Mouse (Mus musculus): ENCODE data around the gene Naglu. TPM values are rescaled to one million over a fixed set of nuclear protein-coding genes. Genes with fewer than 3 reads are reported as not detected.

Naglu gene
- 1 to 10 TPM; 2.9 to 4.8 (median 4.0) TPM for total RNA-seq (2022)

GRCm38 (mm10) chr11:101069391-101070188 is at the start of gene Naglu:
Naglu (plus strand) TSS chr11:101070012.
- peak; percentile 92 to 96 for DNase-seq (ENCODE audit: low spot score in 2 of 2)

GRCm38 (mm10) chr11:101023371-101023770 is 46.4 kb upstream of the Naglu start:
- no peak for DNase-seq (ENCODE audit: low spot score in 2 of 2)

- DNase-seq (ENCODE audit: low spot score in 2 of 2) = no peak
These were observed 45.8 kb upstream of the Naglu start for GRCm38 (mm10) chr11:101024001-101024400.

- DNase-seq (ENCODE audit: low spot score in 2 of 2) = no peak
These were observed 42.7 kb upstream of the Naglu start for GRCm38 (mm10) chr11:101027121-101027520.

- DNase-seq (ENCODE audit: low spot score in 2 of 2) = no peak
These were observed 40.5 kb upstream of the Naglu start for GRCm38 (mm10) chr11:101029320-101029719.

- DNase-seq (ENCODE audit: low spot score in 2 of 2) = no peak
These were observed 39.5 kb upstream of the Naglu start for GRCm38 (mm10) chr11:101030136-101030807.

GRCm38 (mm10) chr11:101030808-101031156 is 39.0 kb upstream of the Naglu start:
- DNase-seq (ENCODE audit: low spot score in 2 of 2) = no peak

GRCm38 (mm10) chr11:101031470-101031869 is 38.3 kb upstream of the Naglu start:
- no peak for DNase-seq (ENCODE audit: low spot score in 2 of 2)

- DNase-seq (ENCODE audit: low spot score in 2 of 2) = no peak
These were observed 35.8 kb upstream of the Naglu start for GRCm38 (mm10) chr11:101033856-101034500.

- DNase-seq (ENCODE audit: low spot score in 2 of 2) = no peak
These were observed 35.0 kb upstream of the Naglu start for GRCm38 (mm10) chr11:101034614-101035327.

GRCm38 (mm10) chr11:101035328-101035695 is 34.5 kb upstream of the Naglu start:
- no peak for DNase-seq (ENCODE audit: low spot score in 2 of 2)

- no peak for DNase-seq (ENCODE audit: low spot score in 2 of 2)
These were observed 32.0 kb upstream of the Naglu start for GRCm38 (mm10) chr11:101037795-101038194.

- DNase-seq (ENCODE audit: low spot score in 2 of 2) = no peak
These were observed 24.0 kb upstream of the Naglu start for GRCm38 (mm10) chr11:101045826-101046225.

- no peak for DNase-seq (ENCODE audit: low spot score in 2 of 2)
These were observed 23.4 kb upstream of the Naglu start for GRCm38 (mm10) chr11:101046440-101046839.

- no peak for DNase-seq (ENCODE audit: low spot score in 2 of 2)
These were observed 22.3 kb upstream of the Naglu start for GRCm38 (mm10) chr11:101047502-101047901.

GRCm38 (mm10) chr11:101050359-101050758 is 19.5 kb upstream of the Naglu start:
- no peak for DNase-seq (ENCODE audit: low spot score in 2 of 2)

GRCm38 (mm10) chr11:101051051-101051493 is 18.7 kb upstream of the Naglu start:
- DNase-seq (ENCODE audit: low spot score in 2 of 2) = no peak

- no peak for DNase-seq (ENCODE audit: low spot score in 2 of 2)
These were observed 18.2 kb upstream of the Naglu start for GRCm38 (mm10) chr11:101051617-101052016.

GRCm38 (mm10) chr11:101052751-101053473 is 16.9 kb upstream of the Naglu start:
- peak; percentile 71 to 74 for DNase-seq (ENCODE audit: low spot score in 2 of 2)

GRCm38 (mm10) chr11:101053974-101054373 is 15.8 kb upstream of the Naglu start:
- DNase-seq (ENCODE audit: low spot score in 2 of 2) = no peak

GRCm38 (mm10) chr11:101055418-101055817 is 14.4 kb upstream of the Naglu start:
- DNase-seq (ENCODE audit: low spot score in 2 of 2) = no peak
